Mouse (Mus musculus): ENCODE data around the gene Crnn. TPM values are rescaled to one million over a fixed set of nuclear protein-coding genes. Genes with fewer than 3 reads are reported as not detected.
A peak's percentile ranks its signal among the peaks of the same experiment; 100 is the strongest.

The Crnn gene
- not detected in 2 replicates for polyA plus RNA-seq (2012; rRNA removed)

DNA sequence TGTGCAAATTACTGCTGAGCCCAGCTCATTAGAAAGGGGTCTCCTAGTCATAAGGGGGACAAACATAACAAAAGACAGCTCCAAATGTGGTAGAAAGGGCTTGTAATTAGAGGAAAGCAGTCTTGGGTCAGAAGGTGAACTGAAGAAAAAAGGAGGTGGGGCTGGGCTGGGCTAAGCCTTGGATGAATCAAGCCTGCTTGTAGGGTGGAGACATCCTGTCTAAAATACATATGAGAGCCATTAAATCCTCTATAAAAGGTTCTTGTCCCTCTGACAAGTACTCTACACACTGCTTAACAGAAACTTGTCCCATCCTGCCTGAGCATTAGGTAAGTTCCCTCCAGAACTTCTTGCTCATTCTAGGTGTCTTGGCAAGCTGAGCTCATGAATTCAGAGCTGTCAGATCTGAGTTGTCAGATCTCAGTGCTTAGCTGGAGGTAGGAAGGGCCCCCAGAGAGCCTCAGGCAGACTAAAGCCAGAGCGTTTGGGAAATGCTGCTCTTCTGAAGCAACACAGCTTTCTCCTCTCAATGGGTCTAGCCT, at the start of gene Crnn:
Gene Crnn, plus strand, starts transcription at position 278 of the 542 bp plus-strand sequence.
- no peak for DNase-seq (ENCODE audit: extremely low spot score in 1 of 2, low spot score in 1 of 2)

DNA sequence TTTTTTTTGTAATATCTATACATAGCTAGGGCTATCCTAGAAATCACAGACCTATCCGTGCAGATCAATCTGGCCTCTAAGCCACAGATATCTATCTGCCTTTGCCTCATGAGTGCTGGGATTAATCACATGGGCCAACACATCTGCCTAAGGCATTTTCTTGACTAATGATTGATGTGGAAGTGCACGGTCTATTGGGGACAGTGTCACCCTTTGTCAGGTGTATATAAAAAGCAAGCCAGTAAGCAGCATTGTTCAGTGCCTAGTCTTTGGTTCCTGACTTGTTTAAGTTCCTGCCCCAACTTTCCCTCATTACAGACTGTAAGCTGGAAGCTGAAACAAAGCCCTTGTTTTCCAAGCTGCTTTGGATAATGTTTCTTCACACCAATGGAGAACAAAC, 48.1 kb upstream of the Crnn start:
- DNase-seq (ENCODE audit: extremely low spot score in 1 of 2, low spot score in 1 of 2) = no peak

DNA sequence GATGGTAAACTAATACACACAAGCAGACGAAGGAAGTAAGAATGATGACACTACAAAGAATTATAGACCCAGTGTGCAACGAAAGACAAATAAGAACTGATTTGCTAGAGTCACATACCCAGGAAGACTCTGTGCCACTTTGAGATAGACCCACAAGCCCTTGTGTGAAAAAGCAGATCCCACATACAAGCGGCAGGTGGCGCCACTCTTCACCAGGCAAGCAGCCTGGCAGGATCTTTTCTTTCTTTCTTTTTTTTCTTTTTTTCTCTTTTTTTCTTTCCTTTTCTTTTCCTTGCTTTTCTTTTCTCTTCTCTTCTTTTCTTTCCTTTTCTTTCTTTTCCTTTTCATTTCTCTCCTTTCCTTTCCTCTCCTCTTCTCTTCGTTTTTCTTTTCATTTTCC, 32.9 kb upstream of the Crnn start:
- DNase-seq (ENCODE audit: extremely low spot score in 1 of 2, low spot score in 1 of 2) = no peak

DNA sequence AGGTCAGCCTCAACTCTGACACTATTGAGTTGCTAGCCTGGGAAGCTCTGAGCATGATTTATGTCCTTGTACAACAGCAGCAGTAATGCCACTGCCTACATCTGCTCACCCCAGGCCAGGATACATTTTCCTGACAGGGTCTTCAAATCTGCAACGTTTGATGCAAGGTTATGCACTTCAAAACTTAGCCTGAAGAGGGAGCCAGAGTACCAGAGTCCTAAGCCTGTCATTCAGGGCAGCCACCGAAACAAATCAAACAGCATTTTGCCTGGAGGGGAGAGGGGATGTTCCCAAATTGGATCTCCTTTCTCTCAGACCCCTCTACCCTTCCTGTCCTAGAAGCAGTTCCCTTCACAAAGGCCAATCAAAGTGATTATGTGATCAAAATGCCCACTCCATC, 30.1 kb upstream of the Crnn start:
- peak in 1 of 2 experiments; percentile 76 for DNase-seq (ENCODE audit: extremely low spot score in 1 of 2, low spot score in 1 of 2)

DNA sequence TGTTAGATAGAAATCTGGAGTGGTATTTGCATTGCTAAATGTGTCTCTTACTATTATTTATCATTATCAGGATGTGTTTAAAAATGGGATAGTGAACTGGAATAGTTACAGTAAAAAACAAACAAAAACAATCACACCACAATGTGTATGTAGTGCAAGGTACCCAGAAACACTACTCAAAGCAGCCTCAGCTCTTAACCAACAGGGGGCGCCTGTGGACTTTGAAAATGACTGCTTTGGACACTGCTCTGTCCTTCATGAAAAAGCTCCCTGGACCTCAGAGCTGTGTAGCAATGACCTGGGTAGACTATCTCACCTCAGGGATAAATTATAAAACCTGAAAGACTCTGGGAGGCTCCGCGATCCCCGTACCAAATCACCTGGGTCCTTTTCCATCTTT, 25.5 kb upstream of the Crnn start:
- DNase-seq (ENCODE audit: extremely low spot score in 1 of 2, low spot score in 1 of 2) = no peak

DNA sequence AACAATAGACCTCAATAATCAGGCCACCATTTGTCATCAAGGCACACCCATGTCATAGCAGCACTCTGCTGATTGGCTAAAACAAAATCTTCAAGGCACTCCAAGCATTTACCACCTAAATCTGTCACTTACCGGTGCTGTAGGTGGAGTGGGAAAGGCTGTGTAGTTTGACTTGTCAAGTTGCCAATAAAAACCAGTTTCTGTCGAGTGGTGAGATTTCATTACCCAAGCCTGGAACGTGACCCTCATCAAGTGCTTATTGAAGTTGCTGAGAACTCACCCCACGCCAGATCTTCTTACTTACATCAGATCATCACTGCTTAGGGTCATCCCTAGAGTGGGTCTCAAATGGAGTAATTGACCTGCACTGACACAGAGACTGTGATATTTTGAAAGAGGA, 16.5 kb upstream of the Crnn start:
- DNase-seq (ENCODE audit: extremely low spot score in 1 of 2, low spot score in 1 of 2) = no peak

DNA sequence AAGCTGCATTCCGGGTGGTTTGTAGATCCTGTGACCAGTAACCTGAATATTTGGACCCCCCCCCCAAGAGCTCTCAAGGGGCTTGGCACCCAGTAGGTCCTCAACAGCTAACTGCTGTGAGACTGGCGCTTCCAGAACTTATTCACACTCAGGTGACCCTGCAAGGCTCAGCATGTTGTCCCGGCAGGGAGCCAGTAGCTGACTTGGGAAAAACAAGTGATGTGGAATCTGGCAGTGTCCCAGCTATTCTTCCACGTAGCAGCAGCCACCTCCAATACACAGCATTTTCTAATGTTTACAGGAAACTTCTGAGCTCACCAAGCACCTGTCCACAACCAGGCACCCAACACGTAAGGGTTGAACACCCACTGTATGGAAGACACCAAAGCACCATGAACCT, 15.5 kb upstream of the Crnn start:
- DNase-seq (ENCODE audit: extremely low spot score in 1 of 2, low spot score in 1 of 2) = no peak

DNA sequence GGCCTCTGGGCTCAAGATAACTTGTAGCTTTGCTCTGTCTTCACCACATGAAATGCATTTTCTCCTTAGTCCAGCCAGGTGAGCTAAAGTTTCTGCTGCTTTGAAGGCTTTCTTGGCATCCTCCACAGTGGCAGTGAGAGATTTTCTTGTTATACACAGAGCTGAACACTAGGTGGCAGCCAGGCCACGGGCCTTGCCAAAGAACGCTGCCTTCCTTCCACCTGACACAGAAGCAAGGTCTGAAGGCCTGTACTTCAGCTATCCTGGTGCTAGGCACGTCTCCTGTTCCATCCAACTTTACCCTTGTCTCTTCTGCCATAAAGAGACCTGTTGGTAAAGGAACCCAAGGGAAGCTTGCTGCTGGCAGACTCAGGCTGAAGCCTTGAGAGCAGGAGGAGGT, 14.1 kb upstream of the Crnn start:
- DNase-seq (ENCODE audit: extremely low spot score in 1 of 2, low spot score in 1 of 2) = peak; percentile 12 to 84

DNA sequence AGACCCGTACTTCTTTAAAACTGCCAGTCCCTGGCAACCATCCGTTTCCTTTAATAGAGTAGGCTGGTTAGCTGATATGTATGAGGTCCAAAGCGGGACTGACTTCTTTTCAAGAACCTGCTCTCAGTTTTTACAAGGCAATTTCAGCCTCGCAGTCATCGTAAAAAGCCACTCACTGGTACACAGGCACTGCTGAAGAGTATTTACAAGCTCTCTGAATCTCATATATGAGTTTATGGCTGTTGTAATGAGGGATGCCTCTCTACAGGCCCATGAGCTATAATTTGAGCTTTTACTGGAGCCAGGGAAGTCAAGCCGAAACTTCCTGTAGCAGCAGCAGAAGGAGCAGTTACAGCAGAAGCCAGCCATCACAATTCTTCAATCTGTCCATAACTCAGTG, 17.9 kb downstream of the Crnn start:
- no peak for DNase-seq (ENCODE audit: extremely low spot score in 1 of 2, low spot score in 1 of 2)

DNA sequence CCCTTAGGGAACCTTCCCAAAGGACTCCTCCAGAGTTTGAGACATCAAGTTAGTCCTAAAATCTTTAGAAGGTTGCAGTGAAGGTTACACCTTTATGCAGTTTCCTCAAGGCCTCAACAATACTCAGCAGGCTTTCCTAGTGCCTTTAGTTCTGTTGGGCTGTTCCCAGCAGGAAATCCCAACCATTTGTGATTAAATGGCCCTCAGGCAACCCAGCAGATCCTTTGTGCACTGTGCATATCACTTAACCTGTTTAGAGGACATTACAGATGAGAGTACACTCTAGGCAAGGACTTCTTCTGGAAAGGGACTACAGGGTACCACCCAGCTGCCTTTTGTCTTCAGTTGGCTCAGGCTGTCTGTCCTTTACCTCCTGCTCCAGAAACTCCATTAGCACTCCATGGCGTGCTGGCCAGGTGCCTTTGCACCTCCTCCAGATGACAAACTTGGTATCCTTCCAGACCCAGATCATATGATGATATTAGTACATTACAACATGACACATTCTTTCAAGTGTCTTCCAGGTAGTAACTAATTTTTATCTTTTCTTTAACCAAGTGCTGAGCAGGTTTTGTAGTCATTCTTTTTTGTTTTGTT, 18.5 kb downstream of the Crnn start:
- no peak for DNase-seq (ENCODE audit: extremely low spot score in 1 of 2, low spot score in 1 of 2)

DNA sequence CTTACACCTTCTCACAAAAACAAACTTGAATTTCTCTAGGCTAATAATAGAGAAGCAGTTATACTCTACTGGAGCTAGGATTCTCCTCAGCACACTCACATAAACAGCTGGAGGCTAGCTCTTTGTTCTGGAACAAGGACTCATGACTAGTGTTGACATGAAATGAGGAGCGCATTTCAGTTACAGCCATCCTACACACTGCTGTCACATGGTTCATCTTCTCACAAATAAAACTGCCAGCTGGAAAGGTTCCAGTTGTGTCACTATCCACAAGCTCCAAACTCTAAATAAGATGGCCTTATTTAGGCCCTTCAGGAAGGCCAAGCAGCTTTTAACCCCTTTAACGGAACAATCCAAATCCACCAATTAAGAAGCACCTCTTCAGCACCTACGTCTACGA, 36.3 kb downstream of the Crnn start:
- peak in 1 of 2 experiments; percentile 19 for DNase-seq (ENCODE audit: extremely low spot score in 1 of 2, low spot score in 1 of 2)

DNA sequence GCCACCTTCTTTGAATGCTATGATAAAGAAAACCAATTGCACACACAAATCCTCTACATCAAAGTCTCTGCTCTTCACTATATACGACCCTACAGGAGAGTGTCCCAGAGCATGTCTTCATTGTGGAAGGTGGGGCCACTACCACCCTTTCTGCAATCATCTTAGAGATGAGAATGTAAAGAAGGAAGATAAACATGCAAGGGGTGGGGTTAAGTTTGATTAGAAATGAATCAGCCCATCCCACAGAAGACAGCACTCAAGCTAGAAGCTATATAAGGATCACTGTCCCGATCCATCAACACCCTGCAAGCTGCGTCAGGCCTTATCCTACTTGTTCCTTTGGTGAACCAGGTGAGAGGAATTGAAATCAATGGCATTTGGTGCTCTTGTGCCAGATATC, 52.4 kb downstream of the Crnn start, which contains the start of gene Flg2:
Gene Flg2, plus strand, starts transcription at position 301 of the 400 bp plus-strand sequence.
- no peak for DNase-seq (ENCODE audit: extremely low spot score in 1 of 2, low spot score in 1 of 2)

Other genes with a start within 250 kb of the Crnn start
- not detected in 2 replicates for gene Lce3a, start 218.6 kb upstream of the Crnn start, polyA plus RNA-seq (2012; rRNA removed)
- gene Lce3b, start 211.8 kb upstream of the Crnn start, polyA plus RNA-seq (2012; rRNA removed) = not detected in 2 replicates
- not detected in 2 replicates for gene Lce3c, start 200.3 kb upstream of the Crnn start, polyA plus RNA-seq (2012; rRNA removed)
- gene Lce3d, start 187.4 kb upstream of the Crnn start, polyA plus RNA-seq (2012; rRNA removed) = not detected in 2 replicates
- not detected in 2 replicates for gene Lce3e, start 177.7 kb upstream of the Crnn start, polyA plus RNA-seq (2012; rRNA removed)
- not detected in 2 replicates for gene Lce3f, start 152.6 kb upstream of the Crnn start, polyA plus RNA-seq (2012; rRNA removed)
- gene Crct1, start 129.1 kb upstream of the Crnn start, polyA plus RNA-seq (2012; rRNA removed) = not detected in 2 replicates
- gene Lce1m, start 125.7 kb upstream of the Crnn start, polyA plus RNA-seq (2012; rRNA removed) = not detected in 2 replicates
- not detected in 2 replicates for gene Gm4858, start 76.0 kb upstream of the Crnn start, polyA plus RNA-seq (2012; rRNA removed)
- gene Flg2, start 52.5 kb downstream of the Crnn start, polyA plus RNA-seq (2012; rRNA removed) = not detected in 2 replicates
- gene Flg, start 128.7 kb downstream of the Crnn start, polyA plus RNA-seq (2012; rRNA removed) = not detected in 2 replicates
- not detected in 2 replicates for gene Hrnr, start 175.0 kb downstream of the Crnn start, polyA plus RNA-seq (2012; rRNA removed)
- gene Rptn, start 248.9 kb downstream of the Crnn start, polyA plus RNA-seq (2012; rRNA removed) = not detected in 2 replicates